Mouse (Mus musculus) heart, adult 2 months (tissue): ENCODE results near the gene Litaf. TPM values are rescaled to one million over a fixed set of nuclear protein-coding genes. Genes with fewer than 3 reads are reported as not detected.

Experiments
- DNase-seq, 2 experiments: peaks; one replicate each; pipeline ENCODE4 v3.0.0; 2021
- H3K27ac ChIP-seq: fragments of 200-600 bp; 2 replicates; pipeline ENCODE4 v1.8.1; 2022
- H3K27me3 ChIP-seq: fragments of 200-500 bp; 2 replicates; pipeline ENCODE4 v1.6.1; 2012; ENCODE audit warnings: mild to moderate bottlenecking, low read length, inconsistent platforms, mixed read lengths; ENCODE audit not compliant: control insufficient read depth, insufficient read depth
- H3K36me3 ChIP-seq: fragments of 200-500 bp; 2 replicates; pipeline ENCODE4 v1.6.1; 2012; ENCODE audit warnings: low read length, inconsistent platforms; ENCODE audit not compliant: control insufficient read depth, insufficient read depth
- H3K4me1 ChIP-seq: fragments of 200-500 bp; 2 replicates; pipeline ENCODE4 v1.6.1; 2011; ENCODE audit warnings: low read length; ENCODE audit not compliant: control insufficient read depth, insufficient read depth
- H3K4me3 ChIP-seq: fragments of 200-600 bp; 2 replicates; pipeline ENCODE4 v1.8.1; 2022
- H3K79me2 ChIP-seq: fragments of 200-500 bp; replicated peaks from 2 replicates; pipeline ENCODE4 v1.6.1; 2012; ENCODE audit warnings: mild to moderate bottlenecking, inconsistent platforms, low read length, moderate library complexity, mixed read lengths; ENCODE audit not compliant: control insufficient read depth, insufficient read depth
- H3K9ac ChIP-seq: fragments of 200-500 bp; 2 replicates; pipeline ENCODE4 v1.6.1; 2012; ENCODE audit warnings: low read depth, mild to moderate bottlenecking, control low read depth, inconsistent platforms, low read length, mixed read lengths
- CTCF ChIP-seq: fragments of 200-600 bp; IDR thresholded peaks from 2 replicates; pipeline ENCODE4 v1.8.1; 2022; ENCODE audit warnings: antibody characterized with exemption, mild to moderate bottlenecking, moderate library complexity
- EP300 ChIP-seq: fragments of 200-500 bp; IDR thresholded peaks from 2 replicates; pipeline ENCODE4 v1.6.1; 2011; ENCODE audit warnings: low read depth, low read length, control low read depth; ENCODE audit not compliant: insufficient read depth
- POLR2A ChIP-seq: fragments of 200-500 bp; IDR thresholded peaks from 2 replicates; pipeline ENCODE4 v1.6.1; 2011; ENCODE audit warnings: mild to moderate bottlenecking, low read depth, low read length, control low read depth; ENCODE audit not compliant: insufficient read depth
- WGBS: fragments of 180-500 bp; shearing (Covaris S2); methylation state at CpG from one replicate; pipeline ENCODE4 v1.1.7; 2018; 5-methylcytosine and 5-hydroxymethylcytosine counted together
- intact Hi-C: fragments of 180-260 bp; cut with DNase I; formaldehyde crosslinking; loops from one replicate; pipeline ENCODE4 v1.15.1; 2025
- polyA plus RNA-seq: library from polyadenylated mRNA; depleted of rRNA; stranded (reverse); fragments of >200 nt; gene quantifications from 2 replicates; pipeline ENCODE4 v1.2.3, GENCODE M21; 2012
- total RNA-seq, 2 experiments: library from RNA; stranded (reverse); gene quantifications; 2 replicates each; pipeline ENCODE4 v1.2.3; 2021

Gene Litaf
- total and polyA plus RNA-seq, 3 experiments: 19.6 to 47.3 (median 25.0) TPM

- no peaks in the 10 kb centered on the region for H3K36me3 ChIP-seq
- no peak overlapping the region for H3K27ac ChIP-seq
- H3K79me2 ChIP-seq: no peaks in the 10 kb centered on the region
- DNase-seq: no peak
- H3K4me3 ChIP-seq: no peak overlapping the region
- no peaks in the 10 kb centered on the region; the same call in 1 of the 2 replicates for H3K4me1 ChIP-seq
- H3K9ac ChIP-seq: no peak overlapping the region
- WGBS: 90% methylated on average over 7 of the region's 7 CpGs
- no peak for TF ChIP-seq CTCF
- no peak for TF ChIP-seq EP300
- intact Hi-C loops: no loop called here
- H3K27me3 ChIP-seq: no peaks in the 10 kb centered on the region
Measured at GRCm38 (mm10) chr16:11028206-11028605, 37.8 kb downstream of the Litaf start.

GRCm38 (mm10) chr16:11024841-11025240 is 41.1 kb downstream of the Litaf start:
- no peak for TF ChIP-seq POLR2A
- Histone ChIP-seq H3K4me3 (no peak overlapping the region), H3K9ac (no peak overlapping the region), H3K4me1 (no peaks in the 10 kb centered on the region; the same call in 1 of the 2 replicates), H3K79me2 (no peaks in the 10 kb centered on the region), H3K27ac (no peak overlapping the region; the same call in 1 of the 2 replicates), H3K36me3 (no peaks in the 10 kb centered on the region), H3K27me3 (no peaks in the 10 kb centered on the region)
- 61% methylated on average over 3 of the region's 3 CpGs for WGBS
- DNase-seq: peak in 1 of 2 experiments; percentile 39
- intact Hi-C loops: no loop called here

GRCm38 (mm10) chr16:11023618-11024017 is 42.3 kb downstream of the Litaf start:
- H3K27ac ChIP-seq: no peak overlapping the region
- no peaks in the 10 kb centered on the region; the same call in 1 of the 2 replicates for H3K4me1 ChIP-seq
- intact Hi-C loops: no loop called here
- no peak for DNase-seq
- no peak overlapping the region for H3K4me3 ChIP-seq
- H3K36me3 ChIP-seq: no peaks in the 10 kb centered on the region
- WGBS: 61% methylated on average over 5 of the region's 5 CpGs
- no peak overlapping the region for H3K9ac ChIP-seq
- no peaks in the 10 kb centered on the region for H3K79me2 ChIP-seq
- TF ChIP-seq CTCF: no peak
- no peak for TF ChIP-seq EP300
- TF ChIP-seq POLR2A: no peak
- H3K27me3 ChIP-seq: no peaks in the 10 kb centered on the region

- Histone ChIP-seq H3K36me3 (no peaks in the 10 kb centered on the region), H3K79me2 (no peaks in the 10 kb centered on the region), H3K9ac (no peak overlapping the region), H3K4me1 (peaks cover 5% of the 10 kb centered on the region), H3K4me3 (no peak overlapping the region), H3K27ac (no peak overlapping the region), H3K27me3 (no peaks in the 10 kb centered on the region)
- DNase-seq: no peak
- intact Hi-C loops: no loop called here
- no peak for TF ChIP-seq POLR2A
- TF ChIP-seq EP300: no peak
- 90% methylated on average over 4 of the region's 4 CpGs for WGBS
Measured at GRCm38 (mm10) chr16:11022113-11022489, 43.9 kb downstream of the Litaf start.

GRCm38 (mm10) chr16:11021403-11022112 is 44.4 kb downstream of the Litaf start:
- H3K4me1 ChIP-seq: peaks cover 5% of the 10 kb centered on the region
- H3K79me2 ChIP-seq: no peaks in the 10 kb centered on the region
- H3K4me3 ChIP-seq: no peak overlapping the region
- H3K27ac ChIP-seq: no peak overlapping the region
- no peak for TF ChIP-seq CTCF
- TF ChIP-seq EP300: no peak
- TF ChIP-seq POLR2A: no peak
- WGBS: 69% methylated on average over 3 of the region's 3 CpGs
- H3K9ac ChIP-seq: no peak overlapping the region
- DNase-seq: no peak
- intact Hi-C loops: no loop called here
- H3K27me3 ChIP-seq: no peaks in the 10 kb centered on the region
- no peaks in the 10 kb centered on the region for H3K36me3 ChIP-seq

GRCm38 (mm10) chr16:11017807-11018595 is 48.0 kb downstream of the Litaf start:
- TF ChIP-seq EP300: no peak
- no peak for TF ChIP-seq POLR2A
- no peak for TF ChIP-seq CTCF
- no peaks in the 10 kb centered on the region for H3K79me2 ChIP-seq
- no peak overlapping the region for H3K9ac ChIP-seq
- no peak overlapping the region for H3K4me3 ChIP-seq
- H3K36me3 ChIP-seq: no peaks in the 10 kb centered on the region
- intact Hi-C loops: loop anchor here (5.0 kb wide), 1 partner anchor 36 kb away; no protein-coding TSS in a partner anchor
- peaks cover 6% of the 10 kb centered on the region for H3K4me1 ChIP-seq
- H3K27ac ChIP-seq: no peak overlapping the region
- WGBS: 37% methylated on average over 11 of the region's 11 CpGs
- no peaks in the 10 kb centered on the region for H3K27me3 ChIP-seq
- DNase-seq: no peak
